Mouse (Mus musculus) adrenal gland, adult 18-20 months (tissue): ENCODE results near the gene Eif4g3. TPM values are rescaled to one million over a fixed set of nuclear protein-coding genes. Genes with fewer than 3 reads are reported as not detected.

ENCODE experiments used
- DNase-seq, 2 experiments: peaks; one replicate each; pipeline ENCODE4 v3.0.0; 2021 to 2022; ENCODE audit warnings: low spot score in 2 of 2
- microRNA-seq, 2 experiments: library from miRNA; unstranded; fragments of <30 nt; microRNA quantifications; one replicate each; pipeline ENCODE4 v1.2.0; 2021; ENCODE audit warnings: borderline number of aligned reads in 2 of 2
- total RNA-seq, 2 experiments: library from RNA; stranded (reverse); gene quantifications; 1 replicate in 1 of 2; 2 replicates in 1 of 2; pipeline ENCODE4 v1.2.3; 2021

The Eif4g3 gene
- total RNA-seq, 2 experiments from 2014 or later, result 67.3 to 131 TPM

- peak; percentile 83 to 85 for DNase-seq
These were observed 223.5 kb downstream of the Eif4g3 start, which contains the start of gene Hp1bp3 for GRCm38 (mm10) chr4:138216200-138216890. Gene Hp1bp3, plus strand, starts transcription at chr4:138216296.

DNA sequence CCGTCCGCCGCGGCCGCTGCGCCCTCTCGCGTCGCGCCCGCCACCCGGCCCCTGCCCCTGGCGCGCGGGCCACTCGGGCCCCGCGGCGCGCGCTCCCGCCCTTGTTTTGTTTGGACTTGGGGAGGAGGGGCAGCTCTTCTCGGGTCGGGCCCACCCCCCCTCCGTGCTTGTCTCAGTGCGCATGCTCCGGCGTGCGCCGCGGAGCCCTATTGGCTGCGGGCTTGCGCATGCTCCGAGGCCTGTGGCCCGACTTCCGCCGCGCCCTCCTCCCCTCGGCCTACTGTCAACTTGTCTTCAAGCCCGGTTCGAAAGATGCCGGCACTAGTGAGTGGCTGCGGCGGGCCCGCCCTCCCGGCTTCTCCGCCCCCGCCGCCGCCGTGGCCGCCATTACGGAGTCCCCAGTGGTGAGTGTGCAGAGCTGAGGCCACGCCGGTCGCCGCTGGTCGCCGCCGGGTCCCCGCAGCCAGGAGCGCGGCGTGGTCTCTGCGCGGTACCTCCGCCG lies 224.1 kb downstream of the Eif4g3 start:
- peak; percentile 98 for DNase-seq

DNA sequence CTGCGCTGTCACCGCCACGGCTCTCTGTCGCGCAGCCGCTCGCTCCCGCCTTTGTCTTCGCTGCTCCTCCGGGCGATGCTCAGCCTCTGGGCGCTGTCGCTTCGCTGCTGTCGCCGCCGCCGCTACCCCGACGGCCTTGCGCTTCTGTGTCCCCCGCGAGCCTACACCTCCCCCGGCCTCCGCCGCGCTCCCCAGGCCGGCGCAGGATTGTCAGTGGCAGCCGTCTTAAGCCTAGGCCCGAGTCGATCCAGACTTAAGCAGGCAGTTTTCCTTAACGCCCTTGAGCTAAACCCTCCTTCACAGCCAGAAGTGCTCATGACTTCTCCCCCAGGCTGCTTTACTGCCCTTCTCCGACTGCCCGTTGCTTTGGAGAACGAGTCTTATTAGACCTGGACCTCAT lies 224.6 kb downstream of the Eif4g3 start:
- peak in 1 of 2 experiments; percentile 50 for DNase-seq

DNA sequence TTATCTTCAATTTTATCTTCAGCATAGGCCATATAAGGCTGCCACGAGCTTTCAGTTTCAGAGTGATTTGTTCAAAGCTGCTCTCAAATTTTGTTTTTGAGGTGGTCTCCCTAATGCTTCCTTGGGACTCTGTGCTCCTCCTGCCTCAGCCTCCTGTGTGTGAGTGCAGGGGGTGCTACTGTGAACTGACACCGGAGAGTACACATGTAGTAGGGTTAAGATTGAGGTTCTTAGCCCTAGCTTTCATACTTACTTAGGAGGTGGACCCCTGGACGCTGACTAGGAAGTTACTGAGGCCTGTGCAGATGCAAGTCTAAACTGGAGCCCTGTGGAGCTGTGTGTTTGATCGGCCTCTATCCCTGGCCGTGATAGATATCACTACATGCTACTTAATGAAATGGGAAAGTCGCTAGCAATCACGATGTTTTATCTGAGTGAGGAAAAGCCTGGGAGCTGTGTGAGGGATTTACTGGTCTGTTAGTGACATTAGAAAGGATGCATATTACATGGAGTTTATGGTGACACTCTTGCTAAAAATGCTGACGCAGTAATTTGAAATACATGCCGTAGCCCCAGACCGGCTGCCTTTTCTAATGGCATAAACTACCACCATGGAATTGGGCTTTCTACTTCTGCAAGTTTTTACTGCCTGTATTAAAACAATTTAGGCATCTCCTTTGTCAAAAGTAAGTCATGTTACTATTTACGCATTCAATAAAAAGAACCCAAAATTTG lies 225.3 kb downstream of the Eif4g3 start:
- no peak for DNase-seq

- DNase-seq, result no peak
These were observed 226.5 kb downstream of the Eif4g3 start for GRCm38 (mm10) chr4:138219331-138219730.

DNA sequence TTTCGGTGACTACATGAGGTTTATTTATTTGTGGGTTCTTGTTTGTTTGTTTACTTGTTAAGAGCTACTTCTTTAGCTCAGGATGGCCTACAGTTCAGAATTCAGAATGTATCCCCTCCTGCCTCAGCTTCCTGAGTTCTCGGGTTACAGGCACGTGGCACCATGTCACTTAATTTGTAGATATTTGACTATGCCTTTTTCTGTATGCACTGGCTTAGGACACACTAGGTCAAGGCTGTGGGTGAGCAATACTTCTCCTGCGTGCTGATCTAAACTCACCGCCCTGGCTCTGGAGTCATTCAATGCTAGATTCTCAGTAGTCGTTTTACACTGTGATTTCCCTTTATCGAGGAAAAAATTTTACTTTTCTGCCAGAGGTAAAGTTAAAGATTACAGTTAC lies 227.9 kb downstream of the Eif4g3 start:
- DNase-seq, result no peak

DNA sequence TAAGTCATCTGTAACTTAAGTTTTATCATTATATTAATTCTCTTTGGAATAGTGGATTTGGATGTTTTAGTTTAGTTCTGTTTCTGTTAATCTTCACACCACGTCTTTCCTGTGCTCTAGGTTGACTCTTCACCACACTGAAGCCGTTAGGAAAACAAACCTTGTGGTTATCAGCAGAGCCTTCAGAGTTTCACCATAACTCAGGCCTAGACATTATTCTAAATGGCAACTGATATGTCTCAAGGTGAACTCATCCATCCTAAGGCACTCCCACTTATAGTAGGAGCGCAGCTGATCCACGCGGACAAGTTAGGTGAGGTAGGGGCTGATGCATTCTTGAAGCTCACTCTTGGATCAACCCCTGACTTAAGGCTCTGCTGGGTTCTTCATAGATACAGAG lies 228.6 kb downstream of the Eif4g3 start:
- no peak for DNase-seq

- no peak for DNase-seq
These were observed 229.6 kb downstream of the Eif4g3 start for GRCm38 (mm10) chr4:138222396-138222795.

DNA sequence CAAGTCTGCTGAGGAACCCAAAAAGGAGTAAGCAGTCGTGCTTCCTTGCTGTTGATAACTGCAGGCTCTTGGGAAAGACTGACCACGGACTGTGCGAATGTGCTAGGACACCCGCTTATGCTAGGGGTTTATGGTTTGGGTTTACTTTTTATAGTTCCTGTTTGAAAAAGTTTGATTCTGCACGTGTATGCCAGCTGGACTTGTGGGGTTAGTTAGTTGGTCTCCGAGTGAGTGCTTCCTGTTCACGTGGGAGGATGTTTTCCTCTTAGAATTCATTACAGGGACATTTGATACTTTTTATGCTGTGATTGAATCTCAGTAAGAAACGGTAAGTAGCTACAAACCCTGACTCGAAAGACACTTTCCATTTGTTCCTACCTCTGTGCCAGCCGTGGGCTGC lies 230.8 kb downstream of the Eif4g3 start:
- DNase-seq, result no peak

GRCm38 (mm10) chr4:138246756-138247665 lies 254.2 kb downstream of the Eif4g3 start:
- no peak for DNase-seq

- DNase-seq, result peak; percentile 64 to 71
These were observed 257.5 kb downstream of the Eif4g3 start, which contains the start of the genes Sh2d5 and Kif17 for GRCm38 (mm10) chr4:138250088-138250960. Gene Sh2d5, plus strand, starts transcription at chr4:138250403. Gene Kif17, plus strand, starts transcription at chr4:138250435.

DNA sequence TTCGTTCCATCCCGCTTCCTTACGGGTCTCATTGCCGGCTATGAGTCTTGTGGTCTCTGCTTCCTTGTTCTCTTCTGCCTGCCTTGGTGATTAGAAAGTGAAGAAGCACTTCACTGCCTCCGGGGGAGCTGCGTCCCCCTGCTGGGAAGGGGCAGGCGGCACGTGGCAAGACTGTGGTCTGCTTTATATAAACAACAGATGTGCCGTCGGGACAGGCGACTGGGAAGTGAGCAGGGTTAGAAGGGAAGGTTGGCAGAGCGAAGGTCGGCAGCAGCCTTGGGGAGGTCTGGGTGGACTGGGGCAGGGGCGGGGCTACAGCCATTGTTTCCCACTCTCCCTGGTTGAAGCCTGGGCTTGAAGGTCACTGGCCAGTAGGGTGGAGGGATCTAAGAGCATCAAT lies 259.0 kb downstream of the Eif4g3 start:
- no peak for DNase-seq

- DNase-seq, result no peak
These were observed 259.4 kb downstream of the Eif4g3 start for GRCm38 (mm10) chr4:138252231-138252630.

DNA sequence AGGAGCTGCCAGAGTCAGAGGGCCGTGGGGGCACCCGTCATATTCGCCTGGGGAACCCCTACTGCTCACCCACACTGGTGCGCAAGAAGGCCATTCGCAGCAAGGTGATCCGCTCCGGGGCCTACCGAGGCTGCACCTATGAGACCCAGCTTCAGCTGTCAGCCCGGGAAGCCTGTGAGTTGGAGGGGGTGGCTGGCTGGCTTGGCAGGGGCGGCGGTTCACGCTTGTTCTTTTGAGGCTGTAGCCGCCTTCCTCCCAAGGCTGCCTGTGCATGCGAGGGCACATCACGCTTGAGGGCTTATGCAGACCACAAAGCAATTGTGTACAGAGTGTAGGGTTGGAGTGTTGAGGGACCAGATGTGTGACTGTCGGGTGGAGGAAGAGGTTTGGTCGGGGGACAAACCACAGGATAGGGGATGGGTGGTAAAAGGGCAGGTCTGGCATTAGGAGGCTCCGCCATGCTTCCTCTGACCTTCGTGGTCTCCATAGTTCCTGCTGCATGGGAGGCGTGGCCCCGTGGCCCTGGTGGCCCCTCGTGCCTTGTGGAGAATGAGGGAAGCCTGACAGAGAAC lies 264.4 kb downstream of the Eif4g3 start:
- DNase-seq, result no peak

Small RNA genes within 50 kb of the gene (microRNA-seq; reads per million reads assigned to microRNA genes)
- gene Mir6399, result 0 to 0.95 reads per million in 2 experiments

Other genes with a start within 250 kb of the Eif4g3 start
- gene Alpl, start 196.6 kb upstream of the Eif4g3 start, total RNA-seq, result 10 to 100 TPM in 1 of 2 experiments, 1 to 10 TPM in 1; 6.8 to 99.4 TPM
- 100 to 1,000 TPM; 210 to 273 TPM for gene Ece1, start 130.8 kb upstream of the Eif4g3 start, total RNA-seq
- gene Hp1bp3, start 223.3 kb downstream of the Eif4g3 start, total RNA-seq, result 100 to 1,000 TPM; 159 to 223 TPM